Mouse (Mus musculus) myocyte (in vitro differentiated cells): ENCODE data around the gene Gpsm2.

ENCODE experiments used
- E2F4 ChIP-seq: IDR thresholded peaks from one replicate; pipeline ENCODE4 v1.6.1; 2011; ENCODE audit warnings: mild to moderate bottlenecking, control low read depth, moderate library complexity; ENCODE audit not compliant: insufficient read depth
- MYOD1 ChIP-seq, 3 experiments: IDR thresholded peaks; one replicate each; pipeline ENCODE4 v1.6.1; 2011; ENCODE audit warnings: control low read depth in 2 of 3, low read depth in 2 of 3, mild to moderate bottlenecking in 2 of 3, moderate library complexity in 1 of 3; ENCODE audit not compliant: insufficient read length in 2 of 3, control insufficient read depth in 1 of 3
- MYOG ChIP-seq, 3 experiments: IDR thresholded peaks; one replicate each; pipeline ENCODE4 v1.6.1; 2011; ENCODE audit warnings: control low read depth in 2 of 3, low read depth in 2 of 3, mild to moderate bottlenecking in 2 of 3; ENCODE audit not compliant: insufficient read length in 2 of 3, control insufficient read depth in 1 of 3, insufficient read depth in 1 of 3
- POLR2A ChIP-seq: IDR thresholded peaks from one replicate; pipeline ENCODE4 v1.6.1; 2011; ENCODE audit warnings: low read depth, mild to moderate bottlenecking, control low read depth, moderate library complexity; ENCODE audit not compliant: insufficient read length
- USF1 ChIP-seq: IDR thresholded peaks from one replicate; pipeline ENCODE4 v1.6.1; 2011; ENCODE audit warnings: low read depth, mild to moderate bottlenecking, control low read depth, moderate library complexity

DNA sequence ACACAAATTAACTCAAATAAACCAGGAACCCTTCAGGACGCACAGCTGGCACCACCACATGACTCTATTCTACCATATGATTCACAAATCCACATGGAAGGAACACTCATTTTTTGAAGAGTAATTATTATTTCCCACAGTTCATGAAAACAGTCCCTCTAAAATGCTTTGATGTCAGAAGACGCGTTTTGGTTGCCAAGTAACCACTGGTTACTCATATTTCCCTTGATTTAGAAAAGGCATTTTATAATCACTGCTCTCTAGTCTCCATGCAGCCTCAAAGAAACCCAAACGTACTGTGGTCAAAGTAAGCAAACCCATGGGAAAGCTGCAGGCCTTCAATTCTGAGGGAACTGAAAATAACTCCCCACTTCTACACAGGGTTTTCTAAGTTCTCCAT, 32.1 kb downstream of the Gpsm2 start:
- no peak for TF ChIP-seq POLR2A
- TF ChIP-seq USF1 = peak; percentile 51
- no peak for TF ChIP-seq MYOG (IDR thresholded peaks at IDR 0.05; ENCODE audit: control insufficient read depth in 1 of 3, insufficient read depth in 1 of 3, insufficient read length in 2 of 3, low read depth in 2 of 3)
- no peak for TF ChIP-seq E2F4
- TF ChIP-seq MYOD1 (IDR thresholded peaks at IDR 0.05; ENCODE audit: control insufficient read depth in 1 of 3, insufficient read length in 2 of 3, low read depth in 2 of 3) = no peak
